Mouse (Mus musculus): ENCODE measurements around the gene Smc3.
"Not testable (repeated sequence)": the region's sequence is repeated elsewhere in the genome, so short reads cannot be mapped to it uniquely, and the experiment has no call there.

The Smc3 gene

DNA sequence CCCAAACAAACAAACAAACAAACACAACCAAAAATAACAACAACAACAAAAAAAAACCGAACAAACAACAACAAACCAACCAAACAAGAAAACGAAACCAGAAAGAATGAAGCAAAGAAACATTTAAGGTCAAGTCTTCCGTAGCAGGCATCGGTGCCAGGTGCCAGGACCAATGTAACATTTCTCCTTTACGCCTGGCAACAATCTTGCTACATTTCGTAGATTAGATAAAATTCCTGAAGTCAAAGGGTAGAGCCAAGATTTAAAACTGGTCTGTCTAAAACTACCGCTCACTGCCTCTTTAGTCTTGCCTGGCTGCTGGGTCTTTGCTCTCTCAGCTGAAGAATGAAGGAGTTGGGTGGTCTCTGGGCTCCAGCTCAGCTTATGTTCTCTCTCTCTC lies 24.1 kb upstream of the Smc3 start:
- DNase-seq (ENCODE audit: inconsistent ontology term) = no peak

DNA sequence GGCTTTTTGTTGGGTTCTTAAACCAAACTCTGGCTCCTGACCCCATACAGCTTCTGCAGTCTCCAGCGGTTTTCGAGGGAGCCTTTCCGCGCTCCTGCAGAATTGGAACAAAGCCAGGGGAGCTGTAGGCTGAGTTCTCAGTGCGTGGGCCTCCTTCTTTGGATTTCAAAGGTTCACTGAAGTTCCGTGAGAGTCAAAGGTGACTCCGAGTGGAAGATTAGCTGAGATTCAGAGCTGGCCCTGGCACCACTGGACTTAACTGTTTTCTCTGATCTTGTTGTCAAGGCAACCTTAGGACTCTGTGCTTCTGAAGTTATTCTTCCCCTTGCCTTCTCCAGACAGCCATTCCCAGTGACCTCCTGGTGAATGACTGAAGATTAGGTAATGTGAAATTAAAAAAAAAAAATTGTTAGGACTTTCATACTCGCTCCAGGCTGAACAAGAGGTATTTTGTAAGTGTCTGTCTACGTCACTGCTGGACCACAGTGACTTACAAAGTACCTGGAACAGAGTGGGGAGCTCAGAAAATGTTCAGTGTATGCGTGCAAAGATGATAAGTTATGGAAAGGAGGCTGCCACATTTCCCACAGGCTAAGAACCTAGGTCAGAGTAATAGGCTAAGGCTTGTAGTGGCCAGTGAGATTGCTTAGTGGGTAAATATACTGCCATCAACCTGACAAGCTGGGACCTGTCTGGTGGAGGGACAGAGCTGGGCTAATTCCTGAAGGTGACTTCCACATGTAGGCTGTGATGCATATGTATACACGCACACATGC lies 23.0 kb upstream of the Smc3 start:
- DNase-seq (ENCODE audit: inconsistent ontology term) = no peak

DNA sequence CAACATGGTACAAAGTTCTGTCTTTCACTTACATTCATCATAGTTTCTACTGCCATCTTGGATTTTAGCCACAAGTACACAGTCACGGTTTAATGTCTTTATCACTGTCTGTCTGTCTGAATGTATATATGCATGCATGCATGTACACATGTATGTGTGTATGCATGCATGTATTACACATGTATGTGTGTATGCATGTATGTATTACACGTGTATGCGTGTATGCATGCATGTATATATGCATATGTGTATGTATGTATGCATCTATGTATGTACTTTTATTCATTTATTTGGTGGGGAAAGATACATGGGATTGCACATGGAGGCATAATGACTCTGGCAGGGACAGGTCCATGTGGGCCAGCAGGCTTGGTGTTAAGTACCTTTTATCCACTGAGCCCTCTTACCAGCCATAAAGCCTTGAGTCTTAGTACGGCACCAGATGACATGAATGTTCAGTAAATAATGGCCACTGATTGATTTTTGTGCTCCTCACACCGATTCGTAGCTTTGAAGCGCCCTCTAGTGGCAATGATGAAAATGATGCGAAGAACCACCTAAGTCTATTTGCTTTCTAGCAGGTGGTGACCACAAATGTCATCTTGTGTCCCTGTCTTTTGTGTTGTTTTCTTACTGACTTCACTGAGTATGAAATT lies 21.5 kb upstream of the Smc3 start:
- DNase-seq (ENCODE audit: inconsistent ontology term) = peak; percentile 67

DNA sequence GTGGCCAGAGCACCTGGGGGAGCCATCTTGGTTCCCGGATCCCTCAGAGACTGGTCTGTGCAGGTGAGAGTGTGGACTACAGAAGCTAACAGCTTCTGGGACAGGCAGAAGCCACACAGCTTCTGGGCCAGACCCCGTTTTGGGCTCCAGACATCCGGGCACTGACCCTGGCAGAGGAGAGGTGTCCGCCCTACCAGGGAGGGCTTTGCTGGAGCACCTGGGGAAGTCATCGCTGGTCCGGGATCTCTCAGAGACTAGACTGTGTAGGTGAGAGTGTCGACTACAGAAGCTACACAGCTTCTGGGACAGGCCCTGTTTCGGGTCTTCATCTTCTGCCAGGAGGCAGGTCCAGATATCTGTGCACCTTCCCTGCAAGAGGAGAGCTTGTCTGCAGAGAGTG lies 19.9 kb upstream of the Smc3 start:
- DNase-seq (ENCODE audit: inconsistent ontology term) = not testable (repeated sequence)

DNA sequence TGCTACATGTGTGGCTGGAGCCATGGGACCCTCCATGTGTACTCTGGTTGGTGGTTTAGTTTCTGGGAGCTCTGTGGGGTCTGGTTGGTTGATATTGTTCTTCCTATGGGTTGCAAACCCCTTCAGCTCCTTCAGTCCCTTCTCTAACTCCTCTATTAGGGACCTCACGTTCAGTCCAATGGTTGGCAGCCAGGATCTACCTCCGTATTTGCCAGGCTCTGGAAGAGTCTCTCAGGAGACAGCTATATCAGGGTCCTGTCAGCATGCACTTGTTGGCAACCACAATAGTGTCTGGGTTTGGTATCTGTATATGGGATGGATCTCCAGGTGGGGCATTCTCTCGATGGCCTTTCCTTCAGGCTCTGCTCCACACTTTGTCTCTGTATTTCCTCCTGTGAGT lies 12.5 kb upstream of the Smc3 start:
- not testable (repeated sequence) for DNase-seq (ENCODE audit: inconsistent ontology term)

DNA sequence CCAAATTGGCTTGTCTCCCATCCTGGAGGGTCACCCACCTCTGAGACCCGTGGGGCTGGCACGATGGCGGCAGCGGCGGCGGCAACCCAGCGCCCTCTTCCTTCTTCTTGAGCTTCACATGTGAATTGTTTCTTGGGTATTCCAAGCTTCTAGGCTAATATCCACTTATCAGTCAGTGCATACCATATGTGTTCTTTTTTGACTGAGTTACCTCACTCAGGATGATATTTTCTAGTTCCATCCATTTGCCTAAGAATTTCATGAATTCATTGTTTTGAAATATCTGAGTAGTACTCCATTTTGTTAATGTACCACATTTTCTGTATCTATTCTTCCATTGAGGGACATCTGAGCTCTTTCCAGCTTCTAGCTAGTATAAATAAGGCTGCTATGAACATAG lies 11.2 kb upstream of the Smc3 start, which contains the start of gene Nutf2-ps1:
Nutf2-ps1 (minus strand) TSS at position 101 of the 400 bp plus-strand sequence.
- DNase-seq (ENCODE audit: inconsistent ontology term) = not testable (repeated sequence)

DNA sequence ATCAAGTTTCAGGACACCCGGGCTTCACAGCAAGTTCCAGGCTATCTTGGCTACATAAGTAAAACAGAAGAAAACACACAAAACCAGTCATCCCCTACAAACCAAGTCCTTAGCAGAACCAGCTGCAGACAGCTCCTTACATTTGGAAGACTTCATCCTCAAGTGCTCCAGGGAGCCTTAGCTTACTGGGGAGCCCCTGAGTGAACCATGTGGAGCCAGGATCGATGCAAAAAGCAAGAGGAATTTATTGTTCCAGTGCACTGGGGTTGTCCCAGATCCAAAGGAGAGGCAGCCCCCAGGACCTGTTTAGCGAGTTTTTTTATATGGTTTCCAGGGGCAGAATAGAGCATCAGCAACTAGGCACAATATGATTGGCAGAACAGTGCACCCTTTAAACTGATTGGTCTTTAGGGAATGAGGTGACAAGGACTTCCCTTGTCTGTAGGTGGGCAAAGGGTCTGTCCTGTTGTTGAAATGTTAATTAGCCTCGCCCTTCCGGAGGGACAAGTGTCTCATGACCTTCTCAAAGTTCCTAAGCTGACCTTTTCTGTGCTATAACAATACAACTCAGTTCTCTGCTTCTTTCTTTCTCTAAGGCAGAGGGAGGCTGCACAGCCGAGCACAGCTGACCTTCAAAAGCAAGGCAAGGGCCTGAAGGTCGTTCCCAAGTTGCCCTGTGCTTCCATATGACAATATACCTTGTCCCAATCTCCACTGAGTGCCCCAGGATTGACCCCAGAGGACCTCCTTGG lies 3.3 kb upstream of the Smc3 start:
- DNase-seq (ENCODE audit: inconsistent ontology term) = no peak

DNA sequence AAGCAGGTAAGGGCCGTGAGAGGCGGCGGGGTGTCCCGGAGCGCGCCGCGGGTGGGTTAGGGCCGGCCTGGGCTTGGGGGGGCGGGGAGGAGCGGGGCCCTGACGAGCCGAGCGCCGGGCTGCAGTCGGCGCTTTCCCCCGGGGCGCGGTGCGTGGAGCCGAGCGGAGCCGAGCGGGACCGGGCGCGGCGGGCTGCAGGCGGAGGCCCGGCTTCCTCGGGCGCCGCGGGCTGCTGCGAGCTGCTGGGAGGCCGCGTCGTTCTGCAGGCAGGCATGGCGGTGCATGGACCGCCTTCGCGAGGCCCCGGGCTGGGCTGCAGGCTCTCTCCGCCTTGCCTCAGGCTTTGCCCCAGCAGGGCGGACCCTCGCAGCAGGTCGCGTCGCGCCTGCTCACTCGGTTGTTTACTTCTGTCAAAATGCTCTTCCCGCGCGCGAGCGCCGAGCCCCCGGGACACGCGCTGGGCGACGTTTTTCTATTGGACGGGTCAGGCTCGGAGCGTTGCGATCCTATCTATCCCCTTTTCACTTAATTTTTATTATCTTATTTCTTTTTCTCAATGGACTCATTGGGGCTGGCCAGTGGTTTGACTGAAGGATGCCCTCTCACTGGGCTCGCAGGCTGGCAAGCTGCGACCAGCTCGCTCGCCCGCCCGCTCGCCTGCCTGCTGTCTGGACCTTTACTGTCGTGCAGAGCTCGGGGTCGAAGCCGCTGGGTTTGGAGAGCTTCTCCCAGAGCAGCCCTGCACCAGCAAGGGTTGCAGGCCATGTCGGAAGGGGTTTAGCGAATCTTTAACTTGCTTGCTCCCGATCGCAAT lies 558 bp downstream of the Smc3 start:
- DNase-seq (ENCODE audit: inconsistent ontology term) = peak; percentile 58

DNA sequence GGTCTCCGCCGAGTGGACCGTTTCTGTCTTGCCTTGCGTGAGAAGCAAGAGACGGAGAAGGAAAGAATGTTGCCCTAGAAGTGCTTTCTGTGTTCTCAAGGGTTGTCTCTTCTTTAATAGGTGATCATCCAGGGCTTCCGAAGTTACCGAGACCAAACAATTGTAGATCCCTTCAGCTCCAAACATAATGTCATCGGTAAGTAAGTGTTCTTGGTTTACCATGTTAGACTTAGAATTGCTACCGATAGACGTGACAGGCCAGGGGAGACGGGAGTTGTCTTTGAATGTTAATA lies 1.1 kb downstream of the Smc3 start:
- no peak for DNase-seq (ENCODE audit: inconsistent ontology term)

DNA sequence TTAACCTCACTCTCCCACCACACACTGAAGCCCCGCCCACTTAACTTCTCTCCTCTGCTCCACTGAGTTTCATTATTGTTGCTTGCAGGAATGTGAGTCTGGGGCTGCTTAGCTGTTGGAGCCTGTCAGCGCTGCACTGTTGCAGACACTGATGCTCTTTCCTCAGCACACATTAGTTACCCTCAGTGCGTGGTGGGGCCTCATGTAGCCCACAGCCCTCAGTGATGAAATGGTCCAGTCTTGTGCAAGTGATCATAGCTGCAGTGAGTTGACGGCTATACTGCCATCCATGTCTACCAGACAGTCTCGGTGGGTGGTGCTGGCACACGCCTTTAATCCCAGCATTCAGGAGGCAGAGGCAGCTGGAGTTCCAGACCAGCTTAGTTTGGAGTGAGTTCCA lies 8.7 kb downstream of the Smc3 start:
- DNase-seq (ENCODE audit: inconsistent ontology term) = peak; percentile 68

DNA sequence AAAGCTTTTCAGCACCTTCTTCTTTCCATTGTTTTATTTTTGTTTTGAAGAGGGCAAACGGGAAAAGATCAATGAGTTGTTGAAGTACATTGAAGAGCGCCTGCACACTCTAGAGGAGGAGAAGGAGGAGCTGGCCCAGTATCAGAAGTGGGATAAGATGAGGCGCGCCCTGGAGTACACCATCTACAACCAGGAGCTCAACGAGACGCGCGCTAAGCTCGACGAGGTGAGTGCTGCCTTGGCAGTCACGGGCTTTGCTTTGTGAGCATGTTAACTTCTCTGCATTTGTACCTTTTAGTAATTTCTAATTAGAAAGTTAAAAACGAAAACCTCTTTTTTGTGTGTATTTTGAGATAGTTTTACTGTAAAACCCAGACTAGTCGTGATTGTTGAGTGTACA lies 21.5 kb downstream of the Smc3 start:
- DNase-seq (ENCODE audit: inconsistent ontology term) = no peak

DNA sequence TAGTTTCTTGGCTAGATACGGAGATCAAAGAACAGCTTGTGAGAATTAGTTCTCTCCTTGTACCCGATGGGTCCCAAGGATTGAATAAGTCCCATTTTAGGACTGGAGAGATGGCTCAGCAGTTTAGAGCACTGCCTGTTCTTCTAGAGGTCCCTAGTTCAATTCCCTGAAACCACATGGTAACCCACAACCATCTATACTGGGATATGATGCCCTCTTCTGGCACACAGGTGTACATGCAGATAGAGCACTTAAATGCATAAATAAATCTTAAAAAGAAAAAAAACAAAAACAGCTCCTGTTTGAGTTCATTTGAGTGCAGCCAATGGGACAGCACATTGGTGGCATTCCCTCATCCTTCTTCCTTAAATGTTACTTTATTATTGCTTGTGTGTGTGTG lies 37.8 kb downstream of the Smc3 start:
- DNase-seq (ENCODE audit: inconsistent ontology term) = no peak

DNA sequence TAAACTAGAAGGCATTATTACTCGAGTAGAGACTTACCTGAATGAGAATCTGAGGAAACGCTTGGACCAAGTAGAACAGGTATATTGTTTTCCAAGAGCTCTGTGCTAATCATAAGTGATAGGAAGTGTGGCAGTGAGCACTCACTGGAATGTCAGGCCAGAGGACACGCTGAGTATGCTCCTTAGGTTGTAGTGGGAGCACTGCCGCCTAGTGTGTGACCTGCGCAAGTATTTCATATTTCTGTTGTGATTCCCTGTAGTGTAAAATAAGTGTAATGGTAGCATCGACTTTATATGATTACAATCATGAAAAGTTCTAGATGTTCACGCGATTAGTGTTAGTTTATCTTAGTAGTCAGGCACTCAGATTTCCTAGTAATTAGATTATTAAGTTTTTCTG lies 38.5 kb downstream of the Smc3 start:
- DNase-seq (ENCODE audit: inconsistent ontology term) = no peak

DNA sequence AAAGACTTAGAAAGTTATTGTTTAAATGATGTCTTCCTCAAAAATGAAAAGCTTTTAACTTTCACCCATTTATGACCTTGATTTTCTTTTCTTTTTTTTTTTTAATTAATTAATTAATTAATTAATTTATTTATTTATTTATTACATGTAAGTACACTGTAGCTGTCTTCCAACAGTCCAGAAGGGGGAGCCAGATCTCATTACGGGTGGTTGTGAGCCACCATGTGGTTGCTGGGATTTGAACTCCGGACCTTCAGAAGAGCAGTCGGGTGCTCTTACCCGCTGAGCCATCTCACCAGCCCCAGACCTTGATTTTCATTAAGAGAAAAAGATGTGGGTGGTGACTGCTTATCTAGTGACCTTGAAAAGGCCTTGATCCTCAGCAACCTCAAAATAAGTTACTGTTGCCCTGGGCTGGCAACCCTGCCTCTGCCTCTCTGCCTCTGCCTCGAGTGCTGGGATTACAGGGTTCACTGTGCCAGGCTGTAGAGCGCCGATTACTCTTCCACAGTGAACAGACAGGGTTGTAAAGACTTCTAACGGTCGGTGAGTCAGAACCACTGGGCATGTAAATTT lies 43.9 kb downstream of the Smc3 start:
- DNase-seq (ENCODE audit: inconsistent ontology term) = no peak

DNA sequence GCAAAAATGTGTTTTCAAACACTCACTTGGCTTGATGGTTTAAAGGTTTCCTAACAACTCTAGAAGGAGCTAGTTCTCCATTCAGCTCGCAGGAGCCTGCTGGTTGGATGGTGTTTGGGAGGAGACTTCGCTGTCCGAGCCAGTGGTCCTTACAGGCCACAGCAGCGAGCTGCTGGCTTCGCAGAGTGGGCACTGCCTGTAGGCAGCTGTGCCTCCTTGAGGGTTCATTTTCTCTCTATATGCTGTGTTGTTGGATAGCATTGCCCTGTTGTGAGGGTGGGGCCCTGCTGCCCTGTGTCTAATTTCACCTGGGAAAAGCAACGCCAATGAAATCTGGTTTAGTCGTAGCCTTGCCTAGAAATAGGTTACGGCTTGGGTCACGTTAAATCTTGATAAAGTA lies 47.1 kb downstream of the Smc3 start:
- no peak for DNase-seq (ENCODE audit: inconsistent ontology term)

DNA sequence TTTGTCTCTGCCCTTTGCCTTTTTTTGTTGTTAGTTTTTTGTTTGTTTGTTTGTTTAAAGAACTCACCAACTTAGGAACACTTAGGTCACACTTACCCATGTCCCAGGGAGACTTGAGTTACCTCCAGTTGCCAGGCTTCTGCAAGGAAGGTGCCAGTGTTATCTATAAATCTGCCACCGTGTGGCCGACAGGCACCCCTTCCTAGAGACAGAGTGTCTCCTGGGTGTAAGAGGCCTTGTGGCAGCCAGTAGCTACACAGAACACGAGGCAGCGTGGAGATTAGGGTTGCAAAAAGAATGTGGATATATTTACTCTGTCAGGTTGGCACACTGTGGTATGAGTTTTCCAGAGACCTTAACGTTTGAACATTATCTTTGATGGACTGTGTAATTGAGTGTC lies 47.9 kb downstream of the Smc3 start:
- DNase-seq (ENCODE audit: inconsistent ontology term) = no peak

DNA sequence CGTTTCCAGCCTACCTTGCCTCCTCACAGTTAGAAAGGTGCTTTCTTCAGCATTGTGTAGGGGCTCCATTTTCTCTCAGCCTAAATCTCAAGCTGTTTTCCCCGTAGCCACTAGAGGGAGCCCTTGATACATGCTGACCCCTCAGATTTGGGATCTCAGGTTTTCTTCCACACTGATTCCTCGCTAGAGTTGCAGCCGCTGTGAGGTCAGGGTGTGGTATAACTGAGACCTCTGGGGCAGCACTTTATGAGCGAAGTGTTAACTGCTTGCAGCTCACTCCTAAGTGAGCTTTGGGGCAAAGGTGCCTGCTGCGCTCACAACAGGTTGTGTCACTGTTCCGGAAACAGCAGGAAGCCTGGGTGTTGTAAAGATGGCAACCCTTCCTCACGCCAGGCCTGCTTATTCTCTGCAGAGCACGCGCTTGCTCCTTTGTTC lies 48.6 kb downstream of the Smc3 start:
- DNase-seq (ENCODE audit: inconsistent ontology term) = peak; percentile 66

DNA sequence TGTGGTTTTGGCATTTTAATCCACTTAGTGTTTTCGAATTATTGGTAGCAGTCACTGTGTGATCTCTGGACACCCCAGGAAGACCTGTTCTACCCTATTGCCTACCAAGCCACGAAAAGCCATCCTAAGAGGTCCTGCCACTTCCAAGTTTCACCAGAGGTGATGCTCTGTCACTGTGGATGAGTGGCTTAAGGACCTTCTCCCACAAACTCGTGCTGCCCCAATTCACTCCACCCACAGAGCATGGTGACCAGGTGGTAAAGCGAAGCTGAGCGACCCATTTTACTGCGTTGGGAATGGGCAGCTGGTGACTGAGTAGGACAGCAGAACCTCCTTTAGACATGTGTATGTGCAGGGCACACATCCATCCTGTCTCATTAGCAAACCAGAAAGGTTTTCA lies 49.2 kb downstream of the Smc3 start:
- DNase-seq (ENCODE audit: inconsistent ontology term) = peak; percentile 44

DNA sequence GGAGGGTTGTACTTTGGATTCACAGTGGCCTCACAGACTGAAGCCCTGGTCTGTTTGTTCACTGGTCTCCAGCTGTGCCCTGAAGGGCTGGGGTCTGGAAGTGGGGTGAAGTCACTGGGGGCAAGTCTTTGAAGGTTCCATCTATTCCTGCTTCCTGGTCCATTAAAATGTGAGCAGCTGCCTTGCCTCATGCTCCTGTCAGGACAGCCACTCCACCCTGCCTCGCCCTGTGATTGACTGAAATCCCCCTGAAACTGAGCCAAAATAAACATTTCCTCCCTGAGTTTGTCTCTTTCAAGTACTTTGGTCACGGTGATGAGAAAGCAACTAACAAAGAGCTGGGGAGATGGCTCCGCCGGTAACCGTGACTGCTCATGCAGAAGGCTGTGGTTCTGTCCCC lies 49.6 kb downstream of the Smc3 start:
- peak; percentile 70 for DNase-seq (ENCODE audit: inconsistent ontology term)

DNA sequence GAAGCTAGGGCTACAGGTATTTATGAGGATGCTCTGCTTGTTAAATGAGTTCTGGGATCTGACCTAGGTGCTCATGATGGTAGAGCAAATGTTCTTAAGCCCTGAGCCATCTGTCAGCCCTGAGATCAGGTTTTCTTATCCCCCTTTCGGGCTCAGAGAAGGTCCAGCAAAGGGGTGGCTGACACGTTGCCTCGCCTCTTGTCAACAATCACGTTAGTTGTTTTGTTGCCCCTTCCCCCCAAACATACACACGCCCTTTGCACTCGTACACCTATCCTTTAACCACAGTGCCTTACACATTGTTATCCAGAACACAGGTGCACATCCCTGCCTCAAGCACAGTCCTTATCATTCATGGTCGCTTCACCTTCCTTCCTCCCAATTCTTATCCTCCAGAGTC lies 50.7 kb downstream of the Smc3 start:
- no peak for DNase-seq (ENCODE audit: inconsistent ontology term)

DNA sequence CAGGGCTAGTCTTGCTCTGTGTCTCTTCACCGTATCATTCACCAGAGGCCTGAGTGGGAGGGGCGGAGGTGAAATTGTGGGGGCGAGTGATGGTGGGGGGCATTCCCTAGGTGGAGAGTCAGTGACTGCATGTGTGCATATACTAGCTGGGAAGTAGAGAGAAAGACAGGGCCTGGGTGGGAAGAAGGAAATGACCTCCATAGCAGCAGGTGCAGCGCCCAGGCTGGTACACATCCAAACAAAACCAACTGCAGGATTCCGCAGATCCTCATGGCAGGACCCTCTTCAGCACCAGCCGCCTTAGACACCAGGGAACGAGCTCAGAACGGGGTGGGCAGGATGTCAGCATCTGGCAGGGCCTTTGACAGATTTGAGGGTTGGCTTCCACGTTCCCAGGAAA lies 52.1 kb downstream of the Smc3 start:
- no peak for DNase-seq (ENCODE audit: inconsistent ontology term)

All from Muller cell, postnatal 12 days (primary cell).